Mouse (Mus musculus) megakaryocyte, embryonic 14.5 days (primary cell): ENCODE measurements around the gene Hils1.
"Not testable (repeated sequence)": the region's sequence is repeated elsewhere in the genome, so short reads cannot be mapped to it uniquely, and the experiment has no call there.

Experiments
- FLI1 ChIP-seq: IDR thresholded peaks from 2 replicates; pipeline ENCODE4 v1.6.1; 2012; ENCODE audit warnings: low read length, inconsistent platforms, mixed read lengths
- GATA1 ChIP-seq: IDR thresholded peaks from 3 replicates; pipeline ENCODE4 v1.6.1; 2012; ENCODE audit warnings: mixed read lengths, low read length, inconsistent platforms, borderline replicate concordance

GRCm38 (mm10) chr11:94969709-94970108 is 2.3 kb downstream of the Hils1 start:
- TF ChIP-seq GATA1, FLI1: not testable (repeated sequence)
